Mouse (Mus musculus): ENCODE measurements around the gene Tmem184c. TPM values are rescaled to one million over a fixed set of nuclear protein-coding genes. Genes with fewer than 3 reads are reported as not detected.

The Tmem184c gene
- total RNA-seq (2012; rRNA removed): 25.1 and 29.0 TPM in 2 replicates
- total RNA-seq (2014; rRNA removed): 53.2 and 60.4 TPM in 2 replicates
- 29.1 and 29.5 TPM in 2 replicates for polyA plus RNA-seq (2012; ENCODE audit: insufficient read length, low read depth)

- TF ChIP-seq SIN3A (IDR thresholded peaks at IDR 0.05; ENCODE audit: low read length): peak; percentile 72
- no peak for TF ChIP-seq ZKSCAN1 (IDR thresholded peaks at IDR 0.05; ENCODE audit: borderline replicate concordance, low read depth, low read length)
- 0 out of 2 replicates have a peak, but pooled peaks have one; percentile 15 for TF ChIP-seq RCOR1 (conservative IDR thresholded peaks at IDR 0.05; ENCODE audit: low read depth, low read length)
- TF ChIP-seq MYC (IDR thresholded peaks at IDR 0.05; ENCODE audit: low read depth, low read length): 0 out of 2 replicates have a peak, but pooled peaks have one; percentile 14
- peak; percentile 61; the same call in 1 of the 2 replicates for TF ChIP-seq TBP (conservative IDR thresholded peaks at IDR 0.05; ENCODE audit: low read depth, low read length)
- peak; percentile 80 for TF ChIP-seq HCFC1 (IDR thresholded peaks at IDR 0.05; ENCODE audit: low read depth, low read length)
- TF ChIP-seq MXI1 (IDR thresholded peaks at IDR 0.05; ENCODE audit: low read depth, low read length): peak; percentile 78
- TF ChIP-seq KAT2A (IDR thresholded peaks at IDR 0.05; ENCODE audit: insufficient replicate concordance, low read length): peak; percentile 51; the same call in 1 of the 2 replicates
- TF ChIP-seq MAFK (IDR thresholded peaks at IDR 0.05; ENCODE audit: insufficient replicate concordance, low read length): no peak
- TF ChIP-seq JUND (conservative IDR thresholded peaks at IDR 0.05; ENCODE audit: low read depth, low read length): no peak
- TF ChIP-seq POLR2AphosphoS2 (IDR thresholded peaks at IDR 0.05; ENCODE audit: low read depth, low read length): peak; percentile 54; the same call in 1 of the 2 replicates
- peak; percentile 92 for TF ChIP-seq POLR2A (IDR thresholded peaks at IDR 0.05; ENCODE audit: low read depth, low read length)
- peak; percentile 66; the same call in 1 of the 2 replicates for TF ChIP-seq ZMIZ1 (IDR thresholded peaks at IDR 0.05; ENCODE audit: low read depth, low read length)
- TF ChIP-seq ZNF384 (IDR thresholded peaks at IDR 0.05; ENCODE audit: low read depth, low read length): no peak
- 0 out of 2 replicates have a peak, but pooled peaks have one; percentile 26 for TF ChIP-seq ETS1 (conservative IDR thresholded peaks at IDR 0.05; ENCODE audit: low read depth, low read length)
- TF ChIP-seq MAX (IDR thresholded peaks at IDR 0.05; ENCODE audit: low read length): no peak
- TF ChIP-seq CHD1 (IDR thresholded peaks at IDR 0.05; ENCODE audit: low read depth, low read length): no peak
- TF ChIP-seq ELF1 (IDR thresholded peaks at IDR 0.05; ENCODE audit: low read depth, low read length): peak; percentile 94
- TF ChIP-seq NELFE (IDR thresholded peaks at IDR 0.05; ENCODE audit: low read depth, low read length): peak; percentile 79
- TF ChIP-seq E2F4 (IDR thresholded peaks at IDR 0.05; ENCODE audit: insufficient replicate concordance, low read depth, low read length): no peak
- no peak for TF ChIP-seq CTCF (conservative IDR thresholded peaks at IDR 0.05 in 1 of 2, IDR thresholded peaks at IDR 0.05 in 1 of 2; ENCODE audit: low read depth in 2 of 2, low read length in 2 of 2)
- TF ChIP-seq TCF12 (IDR thresholded peaks at IDR 0.05; ENCODE audit: low read depth, low read length): 0 out of 2 replicates have a peak, but pooled peaks have one; percentile 50
- Histone ChIP-seq H3K4me1 (ENCODE audit: control insufficient read depth in 1 of 2, insufficient read depth in 2 of 2) (peaks cover 5 to 18% of the 10 kb centered on the region in 2 experiments), H3K27ac (ENCODE audit: insufficient read depth, low read depth) (no peak within 1 kb of the TSS; the same call in 1 of the 2 replicates), H3K9me3 (replicated peaks; ENCODE audit: low read length) (peaks cover 2% of the 10 kb centered on the region), H3K27me3 (replicated peaks) (no peaks in the 10 kb centered on the region), H3K9ac (ENCODE audit: insufficient read depth, low read depth) (peak within 1 kb of the TSS; percentile 57), H3K36me3 (replicated peaks in 1 of 2; ENCODE audit: control insufficient read depth in 1 of 2, insufficient read depth in 1 of 2, low read length in 1 of 2) (peaks cover 6 to 12% of the 10 kb centered on the region in 2 experiments), H3K4me2 (ENCODE audit: insufficient read depth, low read depth, poor library complexity, severe bottlenecking) (peak within 1 kb of the TSS; percentile 81), H3K79me2 (replicated peaks; ENCODE audit: control insufficient read depth, extremely low read depth, insufficient read depth, poor library complexity, severe bottlenecking) (peaks cover 10% of the 10 kb centered on the region), H3K4me3 (replicated peaks in 1 of 3; ENCODE audit: low read depth in 2 of 3, low read length in 2 of 3, poor library complexity in 1 of 3) (peak within 1 kb of the TSS; percentile 81 to 96 (median 91))
- in situ Hi-C loops (cut with MboI; ENCODE audit: low pct_ligation_motif_present, low pct_unique_long_range_greater_than_20kb, low sequenced_read_pairs): no loop called here
- dilution Hi-C loops (cut with MboI; ENCODE audit: extremely low pct_ligation_motif_present, extremely low pct_unique_long_range_greater_than_20kb, low sequenced_read_pairs): no loop called here
- DNase-seq (ENCODE audit: extremely low read depth): peak; percentile 99
Observed at GRCm38 (mm10) chr8:77610374-77610969, at the start of gene Tmem184c. Gene Tmem184c (minus strand): TSS chr8:77610698.

Measured in CH12.LX (cell line).